Mouse (Mus musculus) C2C12 (cell line): ENCODE measurements at regions not wholly inside any gene's neighbourhood (a gene's known extent, or its start where the extent isn't known, plus 50 kb on each side); places are given as distances from the start of the nearest gene placed in this dataset.

Experiments
- H3K27me3 ChIP-seq: one replicate; pipeline ENCODE4 v1.6.1; 2011; ENCODE audit not compliant: control insufficient read depth, insufficient read depth, insufficient read length
- H3K36me3 ChIP-seq: one replicate; pipeline ENCODE4 v1.6.1; 2011; ENCODE audit not compliant: control insufficient read depth, insufficient read depth
- H3K4me3 ChIP-seq: one replicate; pipeline ENCODE4 v1.5.1; 2011; ENCODE audit warnings: mild to moderate bottlenecking, control low read depth; ENCODE audit not compliant: poor library complexity, insufficient read depth, severe bottlenecking
- H3K79me2 ChIP-seq: one replicate; pipeline ENCODE4 v1.6.1; 2011; ENCODE audit not compliant: control insufficient read depth, insufficient read depth
- H3K79me3 ChIP-seq: one replicate; pipeline ENCODE4 v1.6.1; 2011; ENCODE audit warnings: low read depth, control low read depth
- H3ac ChIP-seq: one replicate; pipeline ENCODE3; 2011; ENCODE audit warnings: low read depth; ENCODE audit not compliant: control insufficient read depth, insufficient read length
- CEBPB ChIP-seq: IDR thresholded peaks from one replicate; pipeline ENCODE4 v1.6.1; 2011; ENCODE audit warnings: low read depth, mild to moderate bottlenecking, control low read depth, moderate library complexity
- CTCF ChIP-seq: IDR thresholded peaks from one replicate; pipeline ENCODE4 v1.5.1; 2011; ENCODE audit not compliant: control insufficient read depth, insufficient read depth, insufficient read length
- FOSL1 ChIP-seq: IDR thresholded peaks from one replicate; pipeline ENCODE4 v1.8.0; 2011; ENCODE audit warnings: mild to moderate bottlenecking, low read length; ENCODE audit not compliant: poor library complexity, insufficient read depth, severe bottlenecking
- MAX ChIP-seq: IDR thresholded peaks from one replicate; pipeline ENCODE4 v1.6.1; 2011; ENCODE audit warnings: mild to moderate bottlenecking, control low read depth
- MYOD1 ChIP-seq: IDR thresholded peaks from one replicate; pipeline ENCODE4 v1.6.1; 2011; ENCODE audit warnings: low read depth; ENCODE audit not compliant: control insufficient read depth, insufficient read length
- MYOG ChIP-seq: IDR thresholded peaks from one replicate; pipeline ENCODE4 v1.6.1; 2011; ENCODE audit not compliant: control insufficient read depth, insufficient read length; ENCODE audit errors: extremely low read depth
- USF1 ChIP-seq: IDR thresholded peaks from one replicate; pipeline ENCODE4 v1.6.1; 2011; ENCODE audit warnings: low read depth, mild to moderate bottlenecking, control low read depth, moderate library complexity

DNA sequence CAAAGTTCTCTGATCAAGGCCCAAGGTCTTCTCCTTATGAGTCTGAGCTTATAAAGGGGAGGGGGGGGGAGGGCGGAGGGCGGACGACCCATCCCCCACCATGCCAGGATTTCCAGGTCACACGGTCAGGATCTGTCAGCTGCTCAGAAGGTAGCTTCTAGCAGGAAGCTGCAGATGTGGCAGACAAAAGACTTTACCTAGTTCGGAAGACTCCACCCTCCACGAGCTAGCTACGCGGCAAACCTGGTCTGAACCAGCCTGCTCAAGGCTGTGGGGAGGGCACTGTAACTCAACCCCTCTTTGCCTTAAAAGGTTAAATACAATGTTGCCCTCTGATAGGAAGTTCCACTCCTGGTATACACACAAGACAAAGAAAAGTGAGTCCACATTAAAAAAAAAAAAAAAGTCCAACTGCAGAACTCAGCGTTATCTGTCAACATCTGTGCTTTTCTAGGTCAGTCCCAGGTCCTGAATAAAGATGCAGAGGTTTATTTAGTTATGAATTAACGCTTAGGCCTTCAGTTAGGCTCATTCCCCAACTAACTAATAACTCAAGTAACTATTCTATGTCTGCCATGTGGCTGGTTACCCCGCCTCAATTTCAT is 108.7 kb downstream of the Rpl14 start:
- Histone ChIP-seq H3K36me3 (no peaks in the 10 kb centered on the region), H3K4me3 (no peak overlapping the region), H3K79me3 (no peaks in the 10 kb centered on the region), H3K27me3 (no peaks in the 10 kb centered on the region), H3ac (no peak overlapping the region), H3K79me2 (no peaks in the 10 kb centered on the region)
- TF ChIP-seq MYOD1, result no peak
- TF ChIP-seq FOSL1, result no peak
- TF ChIP-seq MAX, result no peak
- TF ChIP-seq MYOG, result no peak
- no peak for TF ChIP-seq CTCF
- TF ChIP-seq USF1, result no peak
- no peak for TF ChIP-seq CEBPB

DNA sequence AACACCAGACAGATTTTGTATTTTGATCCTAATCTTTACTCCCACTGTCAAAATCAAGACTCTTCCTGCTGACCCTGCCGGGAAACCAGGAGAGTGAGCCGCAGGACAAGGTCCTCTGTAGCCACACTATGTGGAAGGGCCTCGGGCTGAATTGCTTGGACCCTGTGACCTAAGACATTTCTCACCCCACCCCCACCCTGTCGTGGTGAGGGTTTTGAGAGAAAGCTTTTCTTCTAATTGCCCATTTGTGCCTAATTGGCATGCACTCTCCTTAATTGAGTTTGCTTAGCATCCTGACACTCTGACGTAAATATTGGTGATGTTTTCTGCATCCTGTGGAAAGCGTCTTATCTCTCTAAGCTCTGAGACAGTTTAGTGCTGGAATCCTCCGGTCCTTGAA is 110.2 kb downstream of the Rpl14 start:
- no peaks in the 10 kb centered on the region for H3K79me2 ChIP-seq
- no peaks in the 10 kb centered on the region for H3K36me3 ChIP-seq
- H3ac ChIP-seq, result no peak overlapping the region
- no peak overlapping the region for H3K4me3 ChIP-seq
- no peaks in the 10 kb centered on the region for H3K27me3 ChIP-seq
- H3K79me3 ChIP-seq, result no peaks in the 10 kb centered on the region
- TF ChIP-seq CTCF, result no peak
- TF ChIP-seq MYOD1, result no peak
- no peak for TF ChIP-seq MAX
- no peak for TF ChIP-seq FOSL1
- TF ChIP-seq USF1, result no peak
- no peak for TF ChIP-seq MYOG
- no peak for TF ChIP-seq CEBPB

DNA sequence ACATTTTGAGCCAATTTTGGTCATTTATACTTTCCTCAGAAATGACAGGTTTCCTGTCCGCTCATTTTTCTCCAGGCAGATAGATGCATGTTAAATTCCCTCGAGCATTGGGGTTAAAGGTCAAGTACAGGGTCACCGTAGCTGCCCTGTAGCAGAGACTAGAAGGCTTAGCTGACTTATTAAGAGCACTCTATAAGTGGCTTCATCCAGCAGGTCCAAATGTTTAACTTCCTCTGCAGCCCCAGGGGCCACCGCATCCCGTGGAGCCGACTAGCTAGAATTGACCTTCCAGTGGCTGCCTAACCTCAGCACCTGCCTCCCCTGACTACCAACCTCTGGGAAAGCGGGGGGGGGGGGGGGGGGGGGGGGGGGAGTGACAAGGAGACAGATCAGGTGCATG is 114.7 kb downstream of the Rpl14 start:
- no peak for TF ChIP-seq MYOD1
- no peak for TF ChIP-seq FOSL1
- TF ChIP-seq CTCF, result no peak
- TF ChIP-seq USF1, result no peak
- no peak for TF ChIP-seq CEBPB
- TF ChIP-seq MAX, result no peak
- TF ChIP-seq MYOG, result no peak
- H3K36me3 ChIP-seq, result no peaks in the 10 kb centered on the region
- H3ac ChIP-seq, result no peak overlapping the region
- no peaks in the 10 kb centered on the region for H3K27me3 ChIP-seq
- no peaks in the 10 kb centered on the region for H3K79me3 ChIP-seq
- H3K4me3 ChIP-seq, result no peak overlapping the region
- no peaks in the 10 kb centered on the region for H3K79me2 ChIP-seq

DNA sequence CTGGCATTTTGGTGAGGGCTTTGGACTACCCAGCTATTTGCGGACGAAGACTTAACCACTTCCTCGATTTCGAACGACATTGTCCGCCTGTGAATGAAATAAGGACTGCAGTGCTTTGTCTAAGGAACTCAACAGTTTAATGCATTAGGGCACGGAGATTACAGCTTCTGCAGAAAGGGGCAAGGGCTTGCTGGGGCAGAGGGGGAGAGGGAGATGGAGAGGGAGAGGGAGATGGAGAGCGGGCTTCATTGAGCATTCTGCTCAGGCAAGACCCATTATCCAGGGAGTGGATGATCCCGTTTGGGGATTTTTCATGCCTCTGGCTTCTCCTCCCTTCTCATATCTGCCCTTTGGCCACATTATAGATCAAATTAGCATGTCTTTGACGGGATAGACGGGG is 117.8 kb downstream of the Rpl14 start:
- Histone ChIP-seq H3K27me3 (no peaks in the 10 kb centered on the region), H3K79me3 (no peaks in the 10 kb centered on the region), H3K4me3 (no peak overlapping the region), H3ac (no peak overlapping the region), H3K79me2 (no peaks in the 10 kb centered on the region), H3K36me3 (no peaks in the 10 kb centered on the region)
- TF ChIP-seq MYOD1, result no peak
- no peak for TF ChIP-seq USF1

DNA sequence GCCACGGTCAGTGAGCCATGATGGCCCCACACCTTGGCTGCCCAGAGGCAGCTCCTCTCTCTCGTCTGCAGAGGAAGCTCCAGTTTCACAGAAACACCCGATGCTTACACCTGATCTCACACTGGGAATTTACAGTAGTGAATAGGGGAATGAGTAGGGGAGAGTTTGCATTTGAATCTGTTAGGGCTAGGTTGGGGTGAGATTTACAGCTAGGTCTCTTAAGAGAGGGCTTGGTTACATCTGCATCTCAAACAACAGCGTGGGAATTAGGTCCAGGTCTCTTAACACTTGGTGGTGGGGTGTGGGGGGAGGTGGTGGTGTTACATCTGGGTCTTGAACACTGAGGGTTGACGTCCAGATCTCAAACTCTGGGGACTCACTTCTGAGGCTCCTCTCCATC is 119.3 kb downstream of the Rpl14 start:
- H3K79me3 ChIP-seq, result no peaks in the 10 kb centered on the region
- no peak overlapping the region for H3K4me3 ChIP-seq
- no peak overlapping the region for H3ac ChIP-seq
- no peaks in the 10 kb centered on the region for H3K27me3 ChIP-seq
- H3K79me2 ChIP-seq, result no peaks in the 10 kb centered on the region
- H3K36me3 ChIP-seq, result no peaks in the 10 kb centered on the region
- TF ChIP-seq CTCF, result no peak
- no peak for TF ChIP-seq USF1
- no peak for TF ChIP-seq FOSL1
- no peak for TF ChIP-seq MAX
- no peak for TF ChIP-seq CEBPB
- TF ChIP-seq MYOG, result no peak
- no peak for TF ChIP-seq MYOD1
